In the genomic region with DNA sequence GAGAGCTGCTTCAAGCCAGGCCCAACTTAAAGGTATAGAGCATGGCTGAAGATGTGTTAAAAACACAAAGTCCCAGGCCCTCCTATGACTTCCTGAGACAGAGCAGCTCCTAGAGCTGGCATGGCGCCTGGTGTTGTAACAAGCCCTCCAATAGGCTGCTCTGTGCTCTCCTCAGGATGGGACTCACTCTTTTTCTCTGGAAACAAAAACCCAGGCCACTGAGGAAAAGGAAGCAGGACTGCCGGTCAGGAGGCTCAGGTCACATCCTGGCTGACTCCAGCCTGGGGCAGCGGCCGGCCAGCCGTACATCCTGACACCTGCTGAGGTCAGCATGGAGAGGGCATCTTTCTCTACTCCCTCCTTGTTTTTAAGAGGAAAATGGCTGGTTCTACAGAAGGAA, we compare ENCODE assay signal across 9 mouse cellular contexts. TPM values are rescaled to one million over a fixed set of nuclear protein-coding genes. Genes with fewer than 3 reads are reported as not detected.
A peak's percentile ranks its signal among the peaks of the same experiment; 100 is the strongest.
DNase-seq lines count a peak whose midpoint lies in the region; ATAC-seq and TF ChIP-seq lines count a peak whose summit lies in the region.
"Had no signal": no experiment of that assay in that cellular context is flagged by ENCODE, and none has a peak within 500 bp of the region (broad histone marks: within the 10 kb centered on the region; RNA-seq: fewer than 3 reads in every experiment).

No protein-coding gene starts in this region.

- 38% methylated on average over 5 of the region's 5 CpGs for WGBS in lung, embryonic 16.5 days
- WGBS in lung, adult 2 months, result 35% methylated on average over 5 of the region's 5 CpGs
- WGBS in heart, embryonic 10.5 days, result 55% methylated on average over 5 of the region's 5 CpGs
- 21% methylated on average over 5 of the region's 5 CpGs for WGBS in kidney, embryonic 15.5 days
- 51% methylated on average over 5 of the region's 5 CpGs for WGBS in stomach, embryonic 15.5 days

- DNase-seq in lung, adult 2 months, result no peak
- no peak for DNase-seq in heart, embryonic 10.5 days (ENCODE audit: low spot score)
- no peak for DNase-seq in cerebellum, adult 11-12 months
- no peak for DNase-seq in right cerebral cortex, adult 2 months (ENCODE audit: low spot score in 2 of 2)
- no peak for DNase-seq in thymus, postnatal 0 days (ENCODE audit: low spot score)

- no peak overlapping the region for H3K9ac ChIP-seq in lung, embryonic 16.5 days (ENCODE audit: low read length)
- H3K9ac ChIP-seq in kidney, embryonic 15.5 days, result no peak overlapping the region
- no peak overlapping the region for H3K9ac ChIP-seq in stomach, embryonic 15.5 days
- H3K9ac ChIP-seq: neural tube, embryonic 12.5 days had no signal

- no peaks in the 10 kb centered on the region for H3K27me3 ChIP-seq in lung, embryonic 16.5 days (ENCODE audit: control insufficient read depth, insufficient read depth, low read depth, low read length)
- no peaks in the 10 kb centered on the region for H3K27me3 ChIP-seq in heart, embryonic 10.5 days (ENCODE audit: insufficient read depth, poor library complexity, severe bottlenecking)
- no peaks in the 10 kb centered on the region for H3K27me3 ChIP-seq in kidney, embryonic 15.5 days
- no peaks in the 10 kb centered on the region for H3K27me3 ChIP-seq in stomach, embryonic 15.5 days (replicated peaks)
- H3K27me3 ChIP-seq: neural tube, embryonic 12.5 days had no signal

- peak; percentile 85 for ATAC-seq in lung, embryonic 16.5 days (ENCODE audit: low read depth)
- ATAC-seq in kidney, embryonic 15.5 days (replicated peaks; ENCODE audit: low FRiP score), result peak; percentile 49
- ATAC-seq in stomach, embryonic 15.5 days (ENCODE audit: insufficient read depth, low FRiP score, low read depth), result peak; percentile 40; the same call in 1 of the 2 replicates

- peak overlapping the region; percentile 28; the same call in 1 of the 2 replicates for H3K27ac ChIP-seq in lung, embryonic 16.5 days (ENCODE audit: low read length)
- H3K27ac ChIP-seq in heart, embryonic 10.5 days, result no peak overlapping the region
- H3K27ac ChIP-seq in kidney, embryonic 15.5 days, result peak overlapping the region; percentile 74
- peak overlapping the region; percentile 26; the same call in 1 of the 2 replicates for H3K27ac ChIP-seq in stomach, embryonic 15.5 days
- H3K27ac ChIP-seq: neural tube, embryonic 12.5 days had no signal

- no peak for TF ChIP-seq CTCF in lung, adult 2 months (IDR thresholded peaks at IDR 0.05; ENCODE audit: insufficient read depth, low read length)

- H3K4me1 ChIP-seq in lung, embryonic 16.5 days (replicated peaks; ENCODE audit: control insufficient read depth, insufficient read depth, low read length), result peaks cover 29% of the 10 kb centered on the region
- peaks cover 33% of the 10 kb centered on the region for H3K4me1 ChIP-seq in lung, adult 2 months (ENCODE audit: control insufficient read depth, insufficient read depth, low read length)
- peaks cover 69% of the 10 kb centered on the region for H3K4me1 ChIP-seq in heart, embryonic 10.5 days
- H3K4me1 ChIP-seq in kidney, embryonic 15.5 days, result peaks cover 63% of the 10 kb centered on the region
- peaks cover 40% of the 10 kb centered on the region for H3K4me1 ChIP-seq in stomach, embryonic 15.5 days

- H3K36me3 ChIP-seq in lung, embryonic 16.5 days (ENCODE audit: control insufficient read depth, insufficient read depth, low read length), result no peaks in the 10 kb centered on the region
- H3K36me3 ChIP-seq in heart, embryonic 10.5 days, result peaks cover 9% of the 10 kb centered on the region; the same call in 1 of the 2 replicates
- H3K36me3 ChIP-seq in kidney, embryonic 15.5 days, result peaks cover 14% of the 10 kb centered on the region; the same call in 1 of the 2 replicates
- H3K36me3 ChIP-seq in stomach, embryonic 15.5 days, result no peaks in the 10 kb centered on the region

- no peak overlapping the region for H3K4me3 ChIP-seq in lung, embryonic 16.5 days (ENCODE audit: low read length)
- H3K4me3 ChIP-seq in lung, adult 2 months (replicated peaks; ENCODE audit: extremely low read depth, low read depth, low read length), result no peak overlapping the region
- H3K4me3 ChIP-seq in heart, embryonic 10.5 days, result peak overlapping the region; percentile 12; the same call in 1 of the 2 replicates
- H3K4me3 ChIP-seq in kidney, embryonic 15.5 days (replicated peaks), result no peak overlapping the region
- H3K4me3 ChIP-seq in stomach, embryonic 15.5 days (replicated peaks), result no peak overlapping the region
- H3K4me3 ChIP-seq: neural tube, embryonic 12.5 days had no signal

- no peaks in the 10 kb centered on the region for H3K9me3 ChIP-seq in lung, embryonic 16.5 days (ENCODE audit: control insufficient read depth, low read length)
- H3K9me3 ChIP-seq in heart, embryonic 10.5 days, result no peaks in the 10 kb centered on the region
- H3K9me3 ChIP-seq in kidney, embryonic 15.5 days (replicated peaks), result no peaks in the 10 kb centered on the region
- H3K9me3 ChIP-seq in stomach, embryonic 15.5 days, result no peaks in the 10 kb centered on the region
- H3K9me3 ChIP-seq: neural tube, embryonic 12.5 days had no signal

- no peak for TF ChIP-seq POLR2A in lung, adult 2 months (IDR thresholded peaks at IDR 0.05; ENCODE audit: borderline replicate concordance, extremely low read depth, low read depth, low read length)

- H3K4me2 ChIP-seq in lung, embryonic 16.5 days (ENCODE audit: low read depth, low read length), result no peak overlapping the region
- no peak overlapping the region for H3K4me2 ChIP-seq in kidney, embryonic 15.5 days
- no peak overlapping the region for H3K4me2 ChIP-seq in stomach, embryonic 15.5 days
- H3K4me2 ChIP-seq: neural tube, embryonic 12.5 days had no signal

RNA-seq across cellular contexts. Expression of a gene that starts 36.3 kb away (rescaled TPM):
- 17.6 and 17.8 TPM in 2 replicates for polyA plus RNA-seq in lung, embryonic 16.5 days (2015; fragmentation: Nextera tagmentation; extraction: Ambion mirVana)
- 36.6 and 47.1 TPM in 2 replicates for polyA plus RNA-seq in lung, adult 2 months (2012; rRNA removed)
- polyA plus RNA-seq in heart, embryonic 10.5 days (2016; fragmentation: Nextera tagmentation; extraction: Ambion mirVana), result 16.8 and 18.6 TPM in 2 replicates
- 20.4 and 23.3 TPM in 2 replicates for polyA plus RNA-seq in kidney, embryonic 15.5 days (2015; fragmentation: Nextera tagmentation; extraction: Ambion mirVana)
- polyA plus RNA-seq in stomach, embryonic 15.5 days (2015; fragmentation: Nextera tagmentation; extraction: Ambion mirVana), result 16.8 and 17.2 TPM in 2 replicates
- polyA plus RNA-seq in thymus, postnatal 0 days (2015; fragmentation: Nextera tagmentation; extraction: Ambion mirVana), result 6.6 and 7.9 TPM in 2 replicates
